Mouse (Mus musculus): ENCODE results near the gene Dtnbp1. TPM values are rescaled to one million over a fixed set of nuclear protein-coding genes. Genes with fewer than 3 reads are reported as not detected.
A peak's percentile ranks its signal among the peaks of the same experiment; 100 is the strongest.

The Dtnbp1 gene
- polyA plus RNA-seq, 1 experiment from 2014 or later: 64.9 TPM

DNA sequence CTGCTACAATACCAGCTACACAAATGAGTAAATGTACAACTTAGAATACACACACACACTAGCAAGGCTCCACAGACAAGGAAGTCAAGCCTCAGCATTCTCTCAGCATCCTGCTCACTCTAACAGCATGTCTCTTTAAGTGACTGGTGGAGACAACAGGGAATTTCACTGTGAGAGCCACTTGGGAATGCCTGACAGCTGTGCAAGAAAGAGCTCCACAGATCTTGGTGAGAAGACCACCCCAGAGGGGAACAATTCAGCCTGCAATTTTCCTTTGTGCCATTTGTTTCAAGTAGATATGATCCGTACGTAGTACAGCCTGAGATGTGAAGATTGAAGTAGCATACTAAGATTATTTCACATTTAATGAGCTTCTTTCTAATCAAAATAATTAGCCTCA, 24.9 kb downstream of the Dtnbp1 start:
- ATAC-seq (ENCODE audit: insufficient number of reproducible peaks, low FRiP score, low TSS enrichment, low read depth): no peak
- WGBS: 81% methylated on average over 2 of the region's 2 CpGs

GRCm38 (mm10) chr13:44960542-44961291, 41.2 kb downstream of the Dtnbp1 start:
- WGBS: 85% methylated on average over 5 of the region's 5 CpGs
- Histone ChIP-seq H3K4me1 (peaks cover 7% of the 10 kb centered on the region; the same call in 1 of the 2 replicates), H3K36me3 (no peaks in the 10 kb centered on the region), H3K27me3 (no peaks in the 10 kb centered on the region), H3K9ac (no peak overlapping the region), H3K9me3 (no peaks in the 10 kb centered on the region), H3K27ac (no peak overlapping the region), H3K4me2 (no peak overlapping the region), H3K4me3 (no peak overlapping the region)
- ATAC-seq (ENCODE audit: insufficient number of reproducible peaks, low FRiP score, low TSS enrichment, low read depth): no peak

More for the DNA sequence above, 24.9 kb downstream of the Dtnbp1 start:
- H3K9me3 ChIP-seq: no peaks in the 10 kb centered on the region
- H3K4me2 ChIP-seq: no peak overlapping the region
- H3K27ac ChIP-seq: no peak overlapping the region
- peaks cover 8% of the 10 kb centered on the region for H3K36me3 ChIP-seq
- H3K27me3 ChIP-seq: no peaks in the 10 kb centered on the region
- no peak overlapping the region for H3K9ac ChIP-seq
- no peak overlapping the region for H3K4me3 ChIP-seq
- no peaks in the 10 kb centered on the region for H3K4me1 ChIP-seq

DNA sequence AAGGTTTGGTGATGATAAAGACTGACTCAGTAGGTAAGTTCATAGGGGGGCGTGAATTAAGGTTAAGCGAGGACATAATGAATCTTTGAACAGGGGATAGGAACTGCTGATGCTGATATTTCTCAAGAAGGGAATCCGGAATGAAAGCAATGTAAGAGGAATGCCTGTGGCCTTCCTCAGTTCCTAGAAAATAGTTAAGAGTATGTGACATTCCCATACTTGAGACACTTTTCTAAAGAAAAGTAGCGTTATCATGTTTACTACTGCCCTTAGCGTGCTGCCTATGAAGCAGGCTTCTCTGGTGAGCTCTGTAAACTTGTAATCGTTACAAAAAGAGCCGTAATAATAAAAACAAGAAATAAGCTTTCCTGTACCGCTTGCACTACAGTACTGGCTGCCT, 44.9 kb downstream of the Dtnbp1 start:
- Histone ChIP-seq H3K27ac (no peak overlapping the region), H3K9me3 (no peaks in the 10 kb centered on the region), H3K4me3 (no peak overlapping the region), H3K27me3 (no peaks in the 10 kb centered on the region), H3K36me3 (no peaks in the 10 kb centered on the region), H3K9ac (no peak overlapping the region), H3K4me2 (no peak overlapping the region), H3K4me1 (no peaks in the 10 kb centered on the region)
- WGBS: 57% methylated on average over 8 of the region's 8 CpGs
- ATAC-seq (ENCODE audit: insufficient number of reproducible peaks, low FRiP score, low TSS enrichment, low read depth): no peak

DNA sequence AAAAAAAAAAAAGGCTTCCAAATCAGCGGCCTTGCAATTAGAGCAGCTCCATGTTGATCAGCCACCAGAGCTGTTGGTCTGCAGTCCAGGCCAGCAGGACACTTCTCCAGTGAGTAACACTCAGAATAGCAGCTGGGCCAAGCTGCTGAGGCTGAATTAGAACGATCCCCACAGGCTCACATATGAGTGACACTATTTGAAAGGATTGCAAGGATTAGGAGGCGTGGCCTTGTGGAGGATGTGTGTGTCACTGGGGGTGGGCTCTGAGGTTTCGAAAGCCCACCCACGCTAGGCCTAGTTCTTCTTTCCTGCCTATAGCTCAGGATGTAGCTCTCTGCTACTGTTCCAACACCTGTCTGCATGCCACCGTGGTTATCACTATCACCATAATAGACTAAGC, 46.2 kb downstream of the Dtnbp1 start:
- no peaks in the 10 kb centered on the region for H3K27me3 ChIP-seq
- H3K4me1 ChIP-seq: no peaks in the 10 kb centered on the region
- H3K4me2 ChIP-seq: no peak overlapping the region
- no peak overlapping the region for H3K9ac ChIP-seq
- H3K4me3 ChIP-seq: no peak overlapping the region
- no peaks in the 10 kb centered on the region for H3K36me3 ChIP-seq
- H3K27ac ChIP-seq: no peak overlapping the region
- H3K9me3 ChIP-seq: no peaks in the 10 kb centered on the region
- no peak for ATAC-seq (ENCODE audit: insufficient number of reproducible peaks, low FRiP score, low TSS enrichment, low read depth)
- WGBS: 92% methylated on average over 6 of the region's 6 CpGs

- H3K9me3 ChIP-seq: no peaks in the 10 kb centered on the region
- no peak for ATAC-seq (ENCODE audit: insufficient number of reproducible peaks, low FRiP score, low TSS enrichment, low read depth)
- H3K27ac ChIP-seq: no peak overlapping the region
- H3K4me1 ChIP-seq: no peaks in the 10 kb centered on the region
- H3K27me3 ChIP-seq: no peaks in the 10 kb centered on the region
- H3K4me3 ChIP-seq: no peak overlapping the region
- H3K4me2 ChIP-seq: no peak overlapping the region
- H3K36me3 ChIP-seq: no peaks in the 10 kb centered on the region
- 91% methylated on average over 1 of the region's 1 CpGs for WGBS
- no peak overlapping the region for H3K9ac ChIP-seq
Measured at GRCm38 (mm10) chr13:44954232-44954568, 47.7 kb downstream of the Dtnbp1 start.

DNA sequence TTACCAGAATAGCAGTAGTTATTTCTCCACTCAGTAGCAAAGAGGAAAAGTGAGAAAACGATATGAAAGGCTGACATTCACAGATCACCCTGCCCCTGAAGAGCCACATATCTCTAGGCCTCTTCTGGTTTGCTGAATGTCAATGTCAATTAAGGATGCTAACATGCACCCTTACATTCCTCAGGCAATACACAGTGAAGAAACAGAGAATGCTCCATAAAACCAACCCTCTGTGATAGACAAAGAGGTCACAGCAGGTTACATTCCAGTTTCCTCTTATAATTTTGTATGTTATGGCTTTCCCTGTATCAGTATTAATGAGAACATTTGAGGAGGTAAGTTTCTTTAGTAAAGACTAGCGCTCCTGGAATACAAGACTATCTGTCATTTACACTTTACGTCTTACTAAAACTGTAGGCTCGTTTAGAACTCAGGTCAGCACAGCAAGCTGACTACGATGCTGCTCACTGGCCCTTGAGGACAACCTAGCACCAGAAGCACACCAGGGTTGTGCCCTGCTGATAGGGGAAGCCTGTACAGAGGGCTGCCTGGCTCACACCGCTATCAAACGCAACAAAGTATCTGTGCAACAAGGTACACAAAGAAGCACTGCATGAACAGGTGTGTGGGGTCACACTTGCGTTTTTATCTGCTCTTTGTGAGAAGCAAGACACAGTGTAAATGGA, 48.3 kb downstream of the Dtnbp1 start:
- Histone ChIP-seq H3K36me3 (no peaks in the 10 kb centered on the region), H3K9me3 (no peaks in the 10 kb centered on the region), H3K27ac (no peak overlapping the region), H3K9ac (no peak overlapping the region), H3K27me3 (no peaks in the 10 kb centered on the region), H3K4me2 (no peak overlapping the region), H3K4me3 (no peak overlapping the region), H3K4me1 (no peaks in the 10 kb centered on the region)
- 82% methylated on average over 8 of the region's 8 CpGs for WGBS
- no peak for ATAC-seq (ENCODE audit: insufficient number of reproducible peaks, low FRiP score, low TSS enrichment, low read depth)

GRCm38 (mm10) chr13:44952393-44953086, 49.4 kb downstream of the Dtnbp1 start:
- H3K4me1 ChIP-seq: peaks cover 2% of the 10 kb centered on the region; the same call in 1 of the 2 replicates
- H3K36me3 ChIP-seq: no peaks in the 10 kb centered on the region
- 46% methylated on average over 10 of the region's 10 CpGs for WGBS
- H3K9ac ChIP-seq: no peak overlapping the region
- H3K4me2 ChIP-seq: no peak overlapping the region
- H3K27ac ChIP-seq: no peak overlapping the region
- H3K9me3 ChIP-seq: no peaks in the 10 kb centered on the region
- ATAC-seq (ENCODE audit: insufficient number of reproducible peaks, low FRiP score, low TSS enrichment, low read depth): no peak
- no peaks in the 10 kb centered on the region for H3K27me3 ChIP-seq
- no peak overlapping the region for H3K4me3 ChIP-seq

DNA sequence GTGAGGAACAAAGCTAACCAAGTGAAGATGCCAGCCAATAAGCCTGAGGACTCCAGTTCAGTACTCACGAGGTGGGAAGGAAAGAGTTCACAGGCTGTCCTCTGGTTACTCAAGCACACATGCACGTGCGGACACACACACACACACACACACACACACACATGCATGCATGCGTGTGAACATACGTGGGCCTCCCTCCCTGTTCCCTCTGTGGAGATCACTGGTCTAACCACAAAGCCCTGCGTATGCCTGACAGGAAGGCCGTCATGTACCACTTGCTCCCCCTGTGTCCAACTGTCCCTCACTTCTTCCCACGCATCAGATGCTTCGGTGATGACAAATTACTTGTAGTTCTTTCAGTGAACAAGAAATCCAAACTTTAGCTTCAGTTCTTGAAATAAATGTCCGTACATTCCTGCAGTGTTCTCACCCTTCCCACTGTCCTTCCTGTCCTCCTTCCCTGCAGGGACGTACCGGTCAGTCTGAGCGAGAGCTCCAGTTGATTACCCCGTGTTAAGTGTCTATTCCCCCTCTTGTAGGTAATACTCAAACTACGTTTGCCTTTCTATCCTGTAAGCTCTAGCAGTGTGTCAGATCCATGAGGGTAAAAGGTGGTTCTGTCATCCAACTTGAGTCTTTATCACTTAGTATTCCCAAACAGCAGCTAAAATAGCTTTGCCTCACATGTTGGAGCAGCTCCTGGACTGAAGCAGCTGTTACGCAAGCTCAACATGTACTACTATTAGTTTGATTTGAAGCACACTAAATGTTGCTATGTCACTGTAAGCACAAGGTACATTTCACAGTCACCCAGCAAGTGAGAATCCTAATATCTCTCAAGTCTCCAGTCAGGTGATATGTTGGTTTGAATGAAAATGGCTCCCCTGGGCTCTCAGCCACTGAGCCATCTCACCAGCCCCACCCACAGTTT, 53.4 kb downstream of the Dtnbp1 start:
- Histone ChIP-seq H3K4me1 (peaks cover 11% of the 10 kb centered on the region; the same call in 1 of the 2 replicates), H3K27me3 (no peaks in the 10 kb centered on the region), H3K9me3 (no peaks in the 10 kb centered on the region), H3K4me3 (no peak overlapping the region), H3K4me2 (no peak overlapping the region), H3K9ac (no peak overlapping the region), H3K36me3 (no peaks in the 10 kb centered on the region; the same call in 1 of the 2 replicates), H3K27ac (no peak overlapping the region)
- no peak for ATAC-seq (ENCODE audit: insufficient number of reproducible peaks, low FRiP score, low TSS enrichment, low read depth)
- 90% methylated on average over 16 of the region's 16 CpGs for WGBS

DNA sequence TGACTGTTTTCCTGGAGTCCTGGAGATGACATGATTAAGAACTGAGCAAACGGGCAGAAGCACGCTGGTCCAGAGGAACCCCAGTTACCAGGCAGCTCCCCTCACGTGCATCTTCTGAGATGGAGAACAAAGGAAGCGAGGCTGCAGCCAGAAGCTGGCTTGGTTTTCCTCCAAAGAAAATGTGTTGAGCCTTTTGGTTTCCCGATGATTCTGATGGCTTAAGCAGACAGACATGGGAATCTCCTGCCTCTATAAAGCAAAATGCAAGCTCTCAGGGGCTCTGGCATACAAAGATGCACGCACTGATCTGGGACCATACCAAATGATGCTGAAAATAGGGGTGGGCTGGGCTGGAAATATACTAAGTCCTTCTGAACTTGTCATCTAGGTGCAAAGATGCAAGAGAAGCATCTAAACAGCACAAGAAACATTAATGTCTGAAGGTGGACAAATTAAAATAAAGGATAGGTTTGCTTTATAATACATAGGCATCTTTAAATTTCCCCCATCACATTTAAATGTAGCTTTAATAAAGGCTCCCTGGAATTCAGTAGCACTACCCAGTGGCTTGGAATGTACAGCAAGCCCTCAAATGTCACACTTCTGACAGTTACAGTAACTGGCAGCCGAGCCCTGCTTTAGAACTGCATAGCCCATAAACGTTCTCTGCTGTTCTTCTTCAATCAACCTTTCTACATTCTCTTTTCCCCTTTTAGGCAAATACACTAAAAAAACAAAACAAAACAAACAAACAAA, 54.9 kb downstream of the Dtnbp1 start:
- Histone ChIP-seq H3K36me3 (no peaks in the 10 kb centered on the region; the same call in 1 of the 2 replicates), H3K4me2 (peak overlapping the region; percentile 19; the same call in 1 of the 2 replicates), H3K27me3 (no peaks in the 10 kb centered on the region), H3K27ac (no peak overlapping the region), H3K9ac (no peak overlapping the region), H3K9me3 (no peaks in the 10 kb centered on the region), H3K4me1 (peaks cover 16% of the 10 kb centered on the region; the same call in 1 of the 2 replicates), H3K4me3 (peak overlapping the region; percentile 8; the same call in 1 of the 2 replicates)
- no peak for ATAC-seq (ENCODE audit: insufficient number of reproducible peaks, low FRiP score, low TSS enrichment, low read depth)
- 36% methylated on average over 8 of the region's 8 CpGs for WGBS

GRCm38 (mm10) chr13:44943618-44944017, 58.3 kb downstream of the Dtnbp1 start:
- no peak for ATAC-seq (ENCODE audit: insufficient number of reproducible peaks, low FRiP score, low TSS enrichment, low read depth)
- no peak overlapping the region for H3K4me3 ChIP-seq
- H3K4me2 ChIP-seq: no peak overlapping the region
- WGBS: 58% methylated on average over 2 of the region's 2 CpGs
- no peaks in the 10 kb centered on the region; the same call in 1 of the 2 replicates for H3K36me3 ChIP-seq
- H3K4me1 ChIP-seq: peaks cover 22% of the 10 kb centered on the region; the same call in 1 of the 2 replicates
- H3K9ac ChIP-seq: no peak overlapping the region
- no peaks in the 10 kb centered on the region for H3K27me3 ChIP-seq
- no peaks in the 10 kb centered on the region for H3K9me3 ChIP-seq
- H3K27ac ChIP-seq: no peak overlapping the region

Measured in limb, embryonic 15.5 days (tissue).